Mouse (Mus musculus) kidney, postnatal 25 days (tissue): ENCODE measurements at regions not wholly inside any gene's neighbourhood (a gene's known extent, or its start where the extent isn't known, plus 50 kb on each side); places are given as distances from the start of the nearest gene placed in this dataset.

Source experiments
- DNase-seq, 2 experiments: peaks; one replicate each; pipeline ENCODE4 v3.0.0; 2021; ENCODE audit warnings: mixed read lengths in 2 of 2

- DNase-seq = peak; percentile 13 to 54
Measured at GRCm38 (mm10) chr9:43636372-43636965, 107.3 kb upstream of the Nectin1 start.

DNA sequence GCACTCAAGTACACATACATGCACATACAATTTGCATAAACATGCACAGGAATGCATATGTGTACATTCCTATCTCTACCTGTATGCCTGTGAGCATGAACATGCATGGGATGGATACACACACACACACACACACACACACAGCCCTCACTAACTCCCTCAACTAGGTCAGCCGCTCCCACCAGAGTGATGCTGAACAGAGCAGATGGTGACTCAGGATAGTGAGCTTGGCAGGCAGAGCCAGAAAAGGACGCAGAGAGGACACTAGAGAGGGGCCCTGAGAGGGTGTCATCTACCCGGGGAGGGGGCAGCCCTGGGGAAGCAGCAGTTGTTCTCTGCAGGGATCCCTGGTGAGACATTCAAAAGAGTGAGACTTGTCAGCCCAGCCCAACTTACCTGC lies 85.6 kb upstream of the Nectin1 start:
- DNase-seq = no peak

GRCm38 (mm10) chr9:43659237-43659636 lies 84.5 kb upstream of the Nectin1 start:
- DNase-seq = no peak

GRCm38 (mm10) chr9:43660151-43660550 lies 83.6 kb upstream of the Nectin1 start:
- peak in 1 of 2 experiments; percentile 10 for DNase-seq

- DNase-seq = no peak
Measured at GRCm38 (mm10) chr9:43660896-43661563, 82.8 kb upstream of the Nectin1 start.

DNA sequence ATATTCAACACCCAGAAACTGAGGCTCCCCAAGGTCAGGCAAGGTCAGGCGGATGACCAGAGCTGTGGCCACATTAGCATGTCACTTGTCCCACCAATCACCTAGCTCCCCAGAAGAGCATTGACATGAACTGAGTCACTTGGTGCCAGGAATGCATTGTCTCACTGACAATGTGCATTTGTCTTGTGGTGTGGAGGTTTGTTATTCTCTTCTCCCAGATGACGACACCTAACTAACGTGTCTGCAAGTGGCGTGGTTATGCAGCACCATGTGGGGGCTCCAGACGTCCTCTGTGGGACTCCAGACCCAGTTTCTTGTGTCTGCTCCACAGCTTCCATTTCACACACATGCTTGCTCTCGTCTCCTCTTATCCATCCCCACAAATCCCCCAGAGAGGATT lies 82.1 kb upstream of the Nectin1 start:
- DNase-seq = no peak

- no peak for DNase-seq
Measured at GRCm38 (mm10) chr9:43667386-43667785, 76.4 kb upstream of the Nectin1 start.

DNA sequence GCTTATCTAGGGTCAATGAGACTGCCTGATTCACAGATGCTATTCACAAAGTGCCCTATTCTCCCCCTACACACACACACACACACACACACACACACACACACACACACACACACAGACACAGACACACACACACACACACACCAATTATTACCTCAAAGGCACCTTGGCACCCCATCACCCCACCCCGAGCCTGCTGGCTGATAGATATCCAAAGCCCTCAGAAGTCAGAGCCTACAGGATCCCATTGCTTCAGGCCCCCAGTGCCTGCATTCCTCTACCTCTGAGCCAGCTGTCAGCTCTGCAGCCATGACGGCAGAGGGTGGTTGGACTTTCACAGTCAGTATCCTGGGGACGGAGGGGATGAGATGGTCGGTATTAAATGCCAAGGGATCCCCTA lies 75.8 kb upstream of the Nectin1 start:
- DNase-seq = no peak

DNA sequence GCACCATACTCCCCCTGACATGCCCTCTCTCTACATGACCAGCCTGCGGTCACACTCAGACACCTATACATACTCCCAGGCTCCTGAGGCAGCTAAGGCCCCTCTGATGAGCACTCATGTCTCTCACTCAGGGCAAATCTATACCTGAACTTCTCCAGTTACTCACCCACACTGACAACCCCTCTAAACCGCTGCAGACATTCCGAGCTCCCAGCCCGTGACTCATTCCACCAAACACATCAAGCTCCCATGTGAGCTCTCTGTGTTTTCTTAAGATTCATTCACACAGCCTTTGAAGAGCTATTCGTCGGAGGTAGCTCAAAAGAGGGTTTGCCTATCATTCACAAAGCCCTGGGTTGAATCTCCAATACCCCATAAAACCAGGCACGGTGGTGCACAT lies 75.1 kb upstream of the Nectin1 start:
- DNase-seq = no peak

DNA sequence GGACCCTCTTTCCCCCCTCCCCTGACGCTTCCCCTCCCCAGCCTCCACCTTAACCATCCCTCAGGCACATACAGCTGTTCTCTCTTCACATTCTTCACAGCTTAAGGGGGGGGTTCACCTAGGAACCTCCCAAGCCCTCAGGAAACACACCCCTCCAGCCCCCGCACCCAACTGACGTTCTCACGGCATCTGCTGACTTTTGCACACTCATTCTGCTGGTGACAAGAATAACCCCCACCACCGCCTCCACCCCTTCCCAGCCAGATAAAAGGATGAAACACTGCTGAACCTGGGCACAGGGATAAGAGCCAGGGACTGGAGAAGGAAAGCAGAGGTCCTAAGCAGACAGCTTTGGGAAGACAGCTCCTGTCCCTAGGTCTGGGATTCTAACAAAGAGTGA lies 73.2 kb upstream of the Nectin1 start:
- no peak for DNase-seq

DNA sequence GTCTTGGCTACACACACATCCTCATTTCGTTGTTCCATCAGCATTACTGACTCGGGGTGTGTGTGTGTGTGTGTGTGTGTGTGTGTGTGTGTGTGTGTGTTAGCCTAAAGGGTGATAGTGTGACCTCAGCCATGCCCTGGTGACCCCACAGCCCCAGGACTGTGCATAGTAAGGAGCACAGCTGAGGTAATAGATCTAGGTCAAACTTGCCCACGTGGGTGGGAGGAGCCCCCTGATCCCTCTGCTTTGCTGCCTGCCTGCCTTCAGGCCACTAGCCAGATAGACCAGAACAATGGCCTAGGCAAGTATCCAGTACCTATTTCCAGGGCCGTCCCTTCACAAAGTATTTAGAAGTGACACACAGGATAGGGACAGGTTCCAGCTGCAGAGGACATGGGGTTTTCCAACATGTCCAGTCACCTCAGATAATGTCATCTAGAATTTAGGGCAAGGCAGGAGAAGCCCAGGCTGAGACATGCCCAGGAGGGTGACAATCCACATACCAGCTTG lies 70.6 kb upstream of the Nectin1 start:
- no peak for DNase-seq

- no peak for DNase-seq
Measured at GRCm38 (mm10) chr9:43674321-43674720, 69.5 kb upstream of the Nectin1 start.

DNA sequence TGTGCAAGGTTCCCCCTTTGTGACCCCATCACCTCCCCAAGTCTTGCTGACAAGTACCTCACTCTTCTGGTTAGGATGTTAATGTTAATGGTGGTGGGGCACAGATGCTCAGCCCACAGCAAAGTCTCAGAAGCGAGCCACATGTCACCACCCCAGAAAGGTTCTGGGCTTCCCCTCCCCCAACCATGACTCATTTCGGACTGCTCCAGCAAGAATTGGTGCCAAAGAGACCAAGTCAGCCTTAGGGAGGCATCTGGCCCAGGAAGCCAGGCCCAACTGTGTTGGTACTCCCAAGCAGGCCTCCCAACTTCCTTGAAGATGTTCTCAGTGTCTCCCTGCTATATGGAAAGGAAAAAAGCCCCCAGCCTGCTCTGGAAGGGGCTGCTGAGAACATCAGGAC lies 67.8 kb upstream of the Nectin1 start:
- no peak for DNase-seq

DNA sequence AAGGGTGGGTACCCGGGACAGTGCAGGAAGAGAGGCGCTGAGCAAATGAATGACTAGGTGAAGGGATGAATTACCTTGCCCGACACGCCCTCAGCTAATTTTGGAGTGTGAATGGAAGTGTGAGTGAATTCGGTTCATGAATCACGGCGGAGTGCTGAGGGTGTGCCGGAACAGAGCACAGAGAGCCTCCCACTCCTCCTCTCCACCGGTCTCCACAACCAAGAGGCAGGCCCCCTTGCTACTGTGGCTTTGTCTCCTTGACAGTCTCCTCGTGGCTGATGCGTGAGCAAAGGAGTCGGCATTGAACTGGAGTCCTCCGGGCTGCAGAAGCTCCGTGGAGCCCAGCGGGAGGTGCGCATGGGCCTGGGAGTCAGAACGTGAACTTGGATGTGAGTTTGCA lies 64.5 kb upstream of the Nectin1 start:
- DNase-seq = no peak

- peak in 1 of 2 experiments; percentile 16 for DNase-seq
Measured at GRCm38 (mm10) chr9:43681317-43681716, 62.5 kb upstream of the Nectin1 start.

DNA sequence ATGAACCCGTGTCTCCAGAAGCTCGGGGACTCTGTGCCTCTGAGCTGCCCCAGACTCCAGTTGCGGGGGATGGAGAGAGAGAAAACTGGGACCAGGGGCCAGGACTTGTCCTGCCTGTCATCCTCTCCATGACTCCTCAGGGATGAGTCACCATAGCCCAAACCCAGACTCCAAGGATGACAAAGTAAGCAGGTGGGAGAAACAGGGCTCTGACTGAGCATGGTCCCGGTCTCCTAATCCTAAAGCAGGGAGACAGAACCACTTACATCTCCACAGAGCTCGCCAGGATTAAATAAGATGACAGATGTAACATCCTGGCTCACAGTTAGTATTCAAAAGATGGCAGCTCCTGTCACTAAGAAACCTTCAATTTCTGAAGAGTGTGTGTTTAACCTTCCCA lies 61.7 kb upstream of the Nectin1 start:
- DNase-seq = peak in 1 of 2 experiments; percentile 19

DNA sequence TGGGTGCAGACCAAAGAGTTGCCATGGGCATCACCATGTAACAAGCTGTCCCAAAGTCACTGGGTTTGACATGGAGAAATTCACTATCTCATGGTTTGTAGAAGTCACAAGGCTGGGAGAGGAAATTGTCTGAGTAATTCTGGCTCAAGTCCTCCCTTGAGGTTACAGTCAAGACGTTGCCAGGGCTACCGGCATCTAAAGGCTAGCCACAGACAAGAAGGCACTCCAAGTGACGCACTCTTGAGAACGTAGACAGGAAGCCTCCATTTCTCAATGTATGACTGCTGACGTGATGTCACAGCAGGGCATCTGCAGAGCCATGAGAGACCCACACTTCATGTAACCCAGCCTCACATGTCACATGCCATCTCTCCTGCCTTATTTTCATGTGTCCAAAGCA lies 59.2 kb upstream of the Nectin1 start:
- no peak for DNase-seq

GRCm38 (mm10) chr9:43692015-43692414 lies 51.8 kb upstream of the Nectin1 start:
- peak in 1 of 2 experiments; percentile 8 for DNase-seq

DNA sequence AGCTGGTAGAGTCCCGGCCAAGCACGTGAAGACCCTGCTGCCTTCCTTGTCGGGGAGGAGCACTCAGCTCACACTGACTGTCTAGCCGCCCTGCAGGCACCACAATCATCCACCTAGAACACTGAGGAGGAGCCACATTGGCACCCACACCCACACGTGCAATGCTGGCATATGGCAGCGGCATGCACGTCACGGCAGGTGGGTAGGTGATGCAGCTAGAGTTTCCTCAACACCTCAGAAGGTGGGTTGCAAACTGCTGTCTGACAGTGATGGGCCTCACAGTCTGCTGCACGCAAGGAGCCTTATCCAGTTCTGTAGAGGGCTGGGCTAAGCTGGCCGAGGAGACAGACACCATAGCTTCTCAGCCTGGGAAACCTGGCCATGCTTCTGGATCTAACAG lies 51.2 kb upstream of the Nectin1 start:
- DNase-seq = peak in 1 of 2 experiments; percentile 20
